Mouse (Mus musculus) splenic B cell, adult 2 months (primary cell): ENCODE measurements around the gene Thap4.
"Not testable (repeated sequence)": the region's sequence is repeated elsewhere in the genome, so short reads cannot be mapped to it uniquely, and the experiment has no call there.

Experiments
- DNase-seq: peaks from one replicate; pipeline ENCODE4 v3.0.0-alpha.2; 2011; ENCODE audit warnings: low read depth, low spot score
- H3K27me3 ChIP-seq: 2 replicates; pipeline ENCODE4 v1.6.1; 2012; ENCODE audit warnings: mild to moderate bottlenecking, low read length, moderate library complexity, mixed read lengths; ENCODE audit not compliant: control insufficient read depth, poor library complexity, insufficient read depth, severe bottlenecking
- H3K36me3 ChIP-seq: 2 replicates; pipeline ENCODE4 v1.6.1; 2012; ENCODE audit warnings: mild to moderate bottlenecking, low read length, moderate library complexity, mixed read lengths; ENCODE audit not compliant: control insufficient read depth, poor library complexity, insufficient read depth, severe bottlenecking

The Thap4 gene

DNA sequence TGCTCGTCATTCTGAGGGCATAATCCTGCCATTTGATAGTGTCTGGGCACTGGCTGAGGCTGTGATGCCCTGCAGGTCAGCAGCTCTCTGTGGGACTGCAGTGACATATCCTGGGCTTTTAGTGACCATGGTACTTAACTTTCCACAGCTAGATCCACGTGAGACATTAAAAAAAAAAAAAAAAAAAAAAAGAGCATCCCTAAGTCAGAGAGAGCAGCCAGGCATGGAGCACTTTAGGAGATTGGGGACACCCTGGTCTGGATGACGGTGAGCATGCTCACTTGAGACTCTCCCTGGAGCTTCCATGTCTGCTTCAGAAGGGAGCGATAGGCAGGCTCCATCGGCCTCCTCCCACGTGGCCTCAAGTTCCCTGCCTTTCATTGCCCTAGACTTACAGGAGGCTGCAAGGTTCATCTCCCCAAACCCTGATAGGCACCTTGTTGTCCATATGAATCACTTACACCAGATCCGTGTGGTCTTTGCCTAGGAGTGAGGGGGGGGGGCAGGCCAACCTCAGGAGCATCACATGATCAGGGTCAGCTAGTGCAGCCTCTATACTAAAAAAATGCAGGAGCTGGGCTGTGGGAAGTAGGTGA is 64.7 kb downstream of the Thap4 start:
- H3K27me3 ChIP-seq = no peaks in the 10 kb centered on the region
- no peak for DNase-seq
- no peaks in the 10 kb centered on the region for H3K36me3 ChIP-seq

DNA sequence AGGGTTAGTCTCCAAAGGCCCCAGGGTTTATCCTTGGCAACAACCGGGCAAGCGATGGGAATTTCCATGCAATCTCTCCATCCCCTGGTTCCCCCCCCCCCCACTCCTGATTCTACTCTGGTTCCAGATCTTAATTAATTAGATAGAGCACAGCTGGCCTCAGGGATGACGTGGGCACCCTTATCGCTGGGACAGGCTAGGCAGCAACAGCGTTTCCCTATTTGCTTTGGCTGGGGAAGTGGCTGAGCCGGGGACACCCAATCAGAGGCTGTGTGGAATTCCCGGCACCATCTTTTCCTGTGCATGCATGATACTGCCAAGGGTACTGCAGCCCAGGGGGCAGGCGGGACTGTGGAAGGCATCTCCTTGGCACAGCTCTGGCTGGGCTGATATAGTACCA is 66.5 kb downstream of the Thap4 start:
- no peaks in the 10 kb centered on the region for H3K27me3 ChIP-seq
- no peak for DNase-seq

GRCm38 (mm10) chr1:93686961-93687320 is 67.7 kb downstream of the Thap4 start:
- Histone ChIP-seq H3K36me3 (no peaks in the 10 kb centered on the region), H3K27me3 (no peaks in the 10 kb centered on the region)
- no peak for DNase-seq

More for the DNA sequence above, 66.5 kb downstream of the Thap4 start:
- no peaks in the 10 kb centered on the region for H3K36me3 ChIP-seq

DNA sequence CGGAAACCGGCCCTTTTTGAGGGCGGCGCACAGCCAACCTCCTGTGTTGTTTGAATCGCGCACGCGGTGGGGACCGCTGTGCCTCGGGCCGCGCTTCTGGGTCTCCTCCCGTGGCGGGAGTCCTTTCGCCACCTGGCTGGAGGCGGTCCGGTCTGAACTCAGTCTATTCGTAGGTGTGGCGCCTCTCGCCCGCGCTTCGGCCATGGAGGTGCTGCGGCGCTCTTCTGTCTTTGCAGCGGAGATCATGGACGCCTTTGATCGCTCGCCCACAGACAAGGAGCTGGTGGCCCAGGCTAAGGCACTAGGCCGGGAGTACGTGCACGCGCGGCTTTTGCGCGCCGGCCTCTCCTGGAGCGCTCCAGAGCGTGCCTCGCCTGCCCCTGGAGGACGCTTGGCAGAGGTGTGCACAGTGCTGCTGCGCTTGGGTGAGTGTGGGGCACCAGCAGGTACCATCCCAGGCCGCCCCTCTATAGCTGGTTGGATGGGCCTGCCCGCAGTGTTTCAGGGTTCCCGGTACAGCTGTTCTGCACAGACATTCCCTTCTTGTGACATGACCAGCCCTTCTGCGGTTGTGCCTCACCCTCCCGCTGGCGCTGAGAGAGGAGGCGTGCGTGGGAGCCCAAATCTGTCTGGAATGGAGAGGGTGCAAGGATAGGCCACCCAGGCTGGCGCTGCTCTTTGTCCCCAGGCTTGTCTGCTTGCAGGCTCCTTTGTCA is 68.3 kb downstream of the Thap4 start:
- no peaks in the 10 kb centered on the region for H3K27me3 ChIP-seq
- H3K36me3 ChIP-seq = no peaks in the 10 kb centered on the region
- no peak for DNase-seq

- H3K36me3 ChIP-seq = no peaks in the 10 kb centered on the region
- DNase-seq = no peak
- no peaks in the 10 kb centered on the region for H3K27me3 ChIP-seq
Measured at GRCm38 (mm10) chr1:93685401-93686244, 69.0 kb downstream of the Thap4 start, which contains the start of gene Bok. Gene Bok (plus strand): TSS chr1:93685660.

GRCm38 (mm10) chr1:93679889-93680568 is 74.6 kb downstream of the Thap4 start:
- no peak for DNase-seq
- H3K36me3 ChIP-seq = no peaks in the 10 kb centered on the region
- no peaks in the 10 kb centered on the region for H3K27me3 ChIP-seq

DNA sequence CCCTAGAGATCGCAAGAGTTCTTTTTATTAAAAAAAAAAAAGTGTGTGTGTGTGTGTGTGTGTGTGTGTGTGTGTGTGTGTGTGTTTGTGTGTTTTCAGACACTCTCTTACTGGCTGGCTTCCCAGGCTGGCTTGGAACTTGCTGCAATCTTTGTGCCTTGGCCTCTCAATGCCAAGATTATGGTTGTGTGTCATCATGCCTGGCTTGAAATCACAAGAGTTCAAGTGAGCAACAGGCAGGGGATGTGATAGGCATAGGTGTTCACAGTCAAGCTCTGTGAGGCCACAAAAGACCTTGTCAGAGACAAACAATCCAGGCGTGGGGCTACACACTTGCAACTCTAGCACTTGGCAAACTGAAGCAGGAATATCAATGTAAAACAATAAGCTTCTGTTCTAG is 76.3 kb downstream of the Thap4 start:
- Histone ChIP-seq H3K27me3 (no peaks in the 10 kb centered on the region), H3K36me3 (no peaks in the 10 kb centered on the region)
- DNase-seq = no peak

DNA sequence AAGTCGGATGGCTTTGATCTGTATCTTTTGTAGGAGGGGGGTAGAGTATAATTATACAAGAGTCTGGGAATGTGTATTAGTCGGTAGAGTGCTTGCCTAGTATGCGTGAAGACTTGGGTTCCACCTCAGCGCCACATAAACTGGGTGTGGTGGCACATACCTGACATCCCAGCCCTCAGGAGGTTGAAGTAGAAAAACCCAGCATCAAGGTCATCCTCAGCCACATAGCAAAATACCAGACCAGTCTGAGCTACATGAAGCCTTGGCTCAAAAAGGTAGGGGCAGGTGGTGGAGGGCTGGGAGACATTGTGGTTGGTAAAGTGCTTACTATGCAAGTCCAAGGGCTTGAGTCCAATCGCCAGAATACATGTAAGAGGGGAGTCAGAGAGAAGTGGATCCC is 82.0 kb downstream of the Thap4 start:
- H3K36me3 ChIP-seq = no peaks in the 10 kb centered on the region
- no peaks in the 10 kb centered on the region for H3K27me3 ChIP-seq
- no peak for DNase-seq

- no peaks in the 10 kb centered on the region for H3K36me3 ChIP-seq
- no peaks in the 10 kb centered on the region for H3K27me3 ChIP-seq
Measured at GRCm38 (mm10) chr1:93669941-93670340, 84.7 kb downstream of the Thap4 start.

DNA sequence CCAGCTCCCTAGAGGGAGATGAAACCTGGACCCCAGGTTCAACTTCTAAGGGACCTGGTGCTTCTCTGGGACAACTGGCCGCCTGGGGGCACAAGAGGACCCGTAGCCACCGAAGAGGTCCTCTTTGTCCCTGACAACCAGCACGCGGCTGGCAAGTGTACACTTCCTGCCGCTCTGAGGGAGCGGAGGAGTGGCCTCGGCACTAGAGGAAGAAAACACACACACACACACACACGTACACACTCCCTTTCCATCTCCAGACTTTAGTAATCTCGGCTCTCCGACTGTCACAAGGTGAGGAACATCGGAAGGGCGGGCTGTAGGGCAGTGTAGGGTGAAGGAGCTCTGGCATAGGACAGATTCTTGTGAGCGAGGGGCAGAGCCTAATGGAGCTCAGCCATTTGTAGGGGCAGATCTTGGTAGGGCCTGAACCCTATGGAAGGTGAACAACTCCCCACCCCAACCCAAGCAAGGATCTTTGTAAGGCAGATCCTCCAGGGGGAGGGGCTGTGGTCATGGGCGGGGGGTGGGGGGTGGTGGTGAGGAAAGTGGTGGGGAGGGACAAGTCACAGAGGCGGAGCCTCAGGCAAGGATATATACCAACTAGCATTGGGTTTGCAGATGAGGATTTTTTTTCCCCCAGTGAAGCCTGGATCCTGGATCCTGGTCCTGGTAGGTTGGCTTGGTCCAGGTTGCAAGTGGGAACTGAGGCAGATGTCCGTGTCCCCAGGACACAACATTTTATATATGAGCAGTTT is 85.7 kb downstream of the Thap4 start:
- peak; percentile 76 for DNase-seq
- no peaks in the 10 kb centered on the region for H3K36me3 ChIP-seq
- H3K27me3 ChIP-seq = no peaks in the 10 kb centered on the region

More at GRCm38 (mm10) chr1:93669941-93670340, 84.7 kb downstream of the Thap4 start:
- DNase-seq = no peak

DNA sequence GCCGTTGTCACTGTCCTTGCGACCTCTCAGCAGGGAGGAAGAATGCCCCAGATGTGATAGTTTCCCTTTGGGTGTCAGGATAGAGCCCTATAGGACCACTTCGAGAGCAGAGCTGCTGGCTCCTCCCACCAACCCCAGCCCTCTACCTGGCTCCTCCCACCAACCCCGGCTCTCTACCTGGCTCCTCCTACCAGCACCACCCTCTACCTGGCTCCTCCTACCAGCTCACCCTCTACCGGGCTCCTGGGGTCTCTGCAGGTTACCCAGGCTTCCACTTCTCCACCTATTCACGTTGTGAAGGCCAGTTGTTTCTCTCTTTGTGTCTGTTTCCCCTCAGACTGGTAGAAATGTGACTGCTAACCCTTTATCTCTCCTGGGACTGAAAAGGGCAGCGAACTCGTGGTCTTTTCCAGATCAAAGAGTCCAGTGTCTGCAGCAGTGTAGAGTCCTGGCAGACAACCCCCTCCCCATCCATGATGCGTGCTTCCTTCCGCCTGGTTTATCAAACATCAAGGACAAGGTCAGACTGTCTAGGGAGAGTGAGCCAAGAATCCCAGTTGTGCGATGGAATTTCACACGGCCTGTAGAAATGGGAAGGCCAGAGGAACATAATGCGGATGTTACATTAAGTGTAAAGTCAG is 86.8 kb downstream of the Thap4 start:
- peak; percentile 72 for DNase-seq
- no peaks in the 10 kb centered on the region for H3K27me3 ChIP-seq
- H3K36me3 ChIP-seq = no peaks in the 10 kb centered on the region

DNA sequence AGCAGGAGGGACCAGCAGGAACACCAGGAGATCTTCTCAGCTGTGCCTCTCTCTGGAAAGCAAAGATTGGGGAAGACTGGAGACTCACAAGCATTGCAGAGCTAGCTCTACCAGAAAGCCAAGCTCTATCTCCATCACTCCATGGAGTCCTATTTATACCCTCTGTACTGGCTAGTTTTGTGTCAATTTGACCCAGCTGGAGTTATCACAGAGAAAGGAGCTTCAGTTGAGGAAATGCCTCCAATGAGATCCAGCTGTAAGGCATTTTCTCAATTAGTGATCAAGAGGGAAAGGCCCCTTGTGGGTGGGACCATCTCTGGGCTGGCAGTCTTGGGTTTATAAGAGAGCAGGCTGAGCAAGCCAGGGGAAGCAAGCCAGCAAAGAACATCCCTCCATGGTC is 96.1 kb downstream of the Thap4 start, which contains the start of gene Stk25:
Stk25 (minus strand) TSS at position 101 of the 400 bp plus-strand sequence.
- not testable (repeated sequence) for H3K36me3 ChIP-seq, DNase-seq, H3K27me3 ChIP-seq

GRCm38 (mm10) chr1:93657025-93657360 is 97.7 kb downstream of the Thap4 start:
- DNase-seq = no peak
- H3K36me3 ChIP-seq = no peaks in the 10 kb centered on the region
- no peaks in the 10 kb centered on the region for H3K27me3 ChIP-seq
